Mouse (Mus musculus) liver, embryonic 14.5 days (tissue): ENCODE data around the gene Nid2. TPM values are rescaled to one million over a fixed set of nuclear protein-coding genes. Genes with fewer than 3 reads are reported as not detected.

ENCODE experiments used
- ATAC-seq: fragments of 200-750 bp; cut with Nextera tagmentation; 2 replicates; pipeline ENCODE4 v1.8.0; 2017; ENCODE audit warnings: moderate number of reproducible peaks, mild to moderate bottlenecking, moderate library complexity; ENCODE audit not compliant: insufficient read depth
- DNase-seq, 3 experiments: peaks; one replicate each; pipeline ENCODE4 v3.0.0-alpha.2; 2012 to 2013; ENCODE audit warnings: low read depth in 3 of 3, low spot score in 3 of 3
- H3K27ac ChIP-seq: fragments of 300-500 bp; sonication (generic); 2 replicates; pipeline ENCODE4 v1.5.1; 2014; ENCODE audit warnings: moderate library complexity, mild to moderate bottlenecking, control low read depth, inconsistent platforms
- H3K27me3 ChIP-seq: fragments of 300-500 bp; sonication (generic); 2 replicates; pipeline ENCODE4 v1.6.1; 2014; ENCODE audit warnings: mild to moderate bottlenecking, low read length, moderate library complexity; ENCODE audit not compliant: control insufficient read depth, insufficient read depth
- H3K36me3 ChIP-seq: fragments of 300-500 bp; sonication (generic); replicated peaks from 2 replicates; pipeline ENCODE4 v1.6.1; 2014; ENCODE audit warnings: low read depth; ENCODE audit not compliant: control insufficient read depth, insufficient read depth
- H3K4me1 ChIP-seq, 2 experiments: fragments of 200-500 bp in 1 of 2; fragments of 300-500 bp in 1 of 2; sonication (generic) in 1 of 2; replicated peaks; 2 replicates each; pipeline ENCODE4 v1.6.1; 2012 to 2014; ENCODE audit warnings: antibody characterized with exemption in 1 of 2, inconsistent platforms in 1 of 2, low read length in 1 of 2; ENCODE audit not compliant: control insufficient read depth in 2 of 2, insufficient read depth in 2 of 2
- H3K4me2 ChIP-seq: fragments of 300-500 bp; sonication (generic); 2 replicates; pipeline ENCODE4 v1.6.1; 2014; ENCODE audit warnings: low read depth, mild to moderate bottlenecking, control low read depth, moderate library complexity
- H3K4me3 ChIP-seq, 2 experiments: fragments of 200-500 bp in 1 of 2; fragments of 300-500 bp in 1 of 2; sonication (generic) in 1 of 2; 2 replicates each; pipeline ENCODE4 v1.5.1; 2012 to 2014; ENCODE audit warnings: low read depth in 2 of 2, low read length in 2 of 2, mild to moderate bottlenecking in 2 of 2, control low read depth in 1 of 2, inconsistent platforms in 1 of 2, moderate library complexity in 1 of 2; ENCODE audit not compliant: insufficient read depth in 1 of 2
- H3K9ac ChIP-seq: fragments of 300-500 bp; sonication (generic); replicated peaks from 2 replicates; pipeline ENCODE4 v1.6.1; 2014; ENCODE audit warnings: mild to moderate bottlenecking, control low read depth, moderate library complexity
- H3K9me3 ChIP-seq: fragments of 300-500 bp; sonication (generic); 2 replicates; pipeline ENCODE4 v1.6.1; 2016; ENCODE audit warnings: low read length, mixed read lengths; ENCODE audit not compliant: control insufficient read depth
- CTCF ChIP-seq: IDR thresholded peaks from 2 replicates; pipeline ENCODE4 v1.5.1; 2016; ENCODE audit warnings: antibody characterized with exemption, low read depth, control low read depth
- EP300 ChIP-seq: IDR thresholded peaks from 2 replicates; pipeline ENCODE4 v1.6.1; 2016; ENCODE audit warnings: antibody characterized with exemption, low read depth
- whole genome bisulfite sequencing: fragments of 180-500 bp; shearing (Covaris S2); extraction: QIAGEN DNeasy Blood & Tissue Kit; methylation state at CpG from one replicate; pipeline ENCODE4 v1.1.7; 2014; ENCODE audit not compliant: insufficient replicate concordance; 5-methylcytosine and 5-hydroxymethylcytosine counted together
- polyA plus RNA-seq, 2 experiments: library from polyadenylated mRNA; depleted of rRNA in 1 of 2; stranded (reverse) in 1 of 2; unstranded in 1 of 2; fragments of >200 nt; fragmentation: Nextera tagmentation in 1 of 2; extraction: Ambion mirVana in 1 of 2; gene quantifications; 2 replicates each; pipeline versions ENCODE4 v1.2.1 to v1.2.3; 2012 to 2014

Gene Nid2
- polyA plus RNA-seq, 2 experiments = 6.2 to 10.6 TPM

- WGBS = 21% methylated on average over 7 of the region's 7 CpGs
Measured at GRCm38 (mm10) chr14:19771173-19771572, 20.1 kb downstream of the Nid2 start.

GRCm38 (mm10) chr14:19774036-19774628 lies 23.1 kb downstream of the Nid2 start:
- no peaks in the 10 kb centered on the region for H3K27me3 ChIP-seq
- no peak for TF ChIP-seq EP300
- TF ChIP-seq CTCF = no peak
- no peak overlapping the region for H3K9ac ChIP-seq
- WGBS = 71% methylated on average over 13 of the region's 13 CpGs
- H3K4me2 ChIP-seq = no peak overlapping the region
- H3K36me3 ChIP-seq = no peaks in the 10 kb centered on the region
- H3K9me3 ChIP-seq = no peaks in the 10 kb centered on the region
- peaks cover 0 to 10% of the 10 kb centered on the region in 2 experiments; a peak in 2 of 4 replicates for H3K4me1 ChIP-seq
- H3K4me3 ChIP-seq = no peak overlapping the region
- ATAC-seq = no peak
- no peak for DNase-seq
- H3K27ac ChIP-seq = no peak overlapping the region

More at GRCm38 (mm10) chr14:19771173-19771572, 20.1 kb downstream of the Nid2 start:
- no peaks in the 10 kb centered on the region for H3K27me3 ChIP-seq
- DNase-seq = no peak
- H3K4me1 ChIP-seq = peaks cover 0 to 16% of the 10 kb centered on the region in 2 experiments; a peak in 2 of 4 replicates
- no peak overlapping the region for H3K27ac ChIP-seq
- H3K9me3 ChIP-seq = no peaks in the 10 kb centered on the region
- H3K9ac ChIP-seq = no peak overlapping the region
- ATAC-seq = no peak
- no peak overlapping the region for H3K4me3 ChIP-seq
- TF ChIP-seq CTCF (no peak), EP300 (no peak)
- no peak overlapping the region for H3K4me2 ChIP-seq
- H3K36me3 ChIP-seq = no peaks in the 10 kb centered on the region

- ATAC-seq (no peak), DNase-seq (no peak)
- no peaks in the 10 kb centered on the region for H3K27me3 ChIP-seq
- 77% methylated on average over 4 of the region's 4 CpGs for WGBS
- no peaks in the 10 kb centered on the region for H3K36me3 ChIP-seq
- H3K9me3 ChIP-seq = no peaks in the 10 kb centered on the region
- H3K4me3 ChIP-seq = no peak overlapping the region
- no peak overlapping the region for H3K9ac ChIP-seq
- no peak overlapping the region for H3K4me2 ChIP-seq
- peaks cover 0 to 6% of the 10 kb centered on the region in 2 experiments; a peak in 2 of 4 replicates for H3K4me1 ChIP-seq
- TF ChIP-seq CTCF (no peak), EP300 (no peak)
- H3K27ac ChIP-seq = no peak overlapping the region
Measured at GRCm38 (mm10) chr14:19775491-19775890, 24.4 kb downstream of the Nid2 start.

DNA sequence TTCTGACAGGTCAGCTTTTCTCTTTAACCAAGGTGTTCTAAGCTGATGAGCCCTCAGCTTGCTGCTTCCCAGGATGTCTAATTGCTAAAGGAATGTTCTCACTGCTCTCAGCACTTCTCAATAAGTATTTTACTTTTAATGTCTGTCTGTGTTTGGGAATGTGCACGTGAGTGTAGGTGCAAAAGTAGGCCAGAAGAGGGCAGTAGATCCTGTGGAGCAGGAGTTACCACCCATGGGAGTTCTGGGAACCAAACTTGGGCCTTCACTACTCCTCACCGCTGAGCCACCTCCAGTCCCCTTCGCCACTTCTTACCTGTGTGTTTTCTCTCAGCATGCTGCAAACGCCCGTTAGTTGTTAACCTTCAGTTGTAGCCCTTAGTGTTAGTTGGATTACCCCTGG lies 25.1 kb downstream of the Nid2 start:
- H3K27ac ChIP-seq = no peak overlapping the region
- WGBS = 72% methylated on average over 5 of the region's 5 CpGs
- H3K4me2 ChIP-seq = no peak overlapping the region
- H3K4me1 ChIP-seq = peaks cover 0 to under 1% of the 10 kb centered on the region in 2 experiments; a peak in 2 of 4 replicates
- no peaks in the 10 kb centered on the region for H3K27me3 ChIP-seq
- no peak overlapping the region for H3K9ac ChIP-seq
- no peaks in the 10 kb centered on the region for H3K9me3 ChIP-seq
- DNase-seq (no peak), ATAC-seq (no peak)
- H3K4me3 ChIP-seq = no peak overlapping the region
- peak; percentile 29; the same call in 1 of the 2 replicates for TF ChIP-seq CTCF
- TF ChIP-seq EP300 = no peak
- no peaks in the 10 kb centered on the region for H3K36me3 ChIP-seq

- WGBS = 50% methylated on average over 6 of the region's 6 CpGs
- no peak for ATAC-seq
- TF ChIP-seq EP300 (no peak), CTCF (peak; percentile 86)
- no peaks in the 10 kb centered on the region for H3K9me3 ChIP-seq
- no peaks in the 10 kb centered on the region for H3K36me3 ChIP-seq
- H3K4me2 ChIP-seq = no peak overlapping the region
- no peaks in the 10 kb centered on the region for H3K4me1 ChIP-seq
- DNase-seq = no peak
- H3K27ac ChIP-seq = no peak overlapping the region
- no peak overlapping the region for H3K9ac ChIP-seq
- no peaks in the 10 kb centered on the region for H3K27me3 ChIP-seq
- no peak overlapping the region for H3K4me3 ChIP-seq
Measured at GRCm38 (mm10) chr14:19776890-19777289, 25.8 kb downstream of the Nid2 start.
